Mouse (Mus musculus) heart, adult 11 months (tissue): ENCODE measurements around the gene Myo1c.

Source experiments
- DNase-seq: peaks from one replicate; pipeline ENCODE4 v3.0.0; 2022

Gene Myo1c

DNA sequence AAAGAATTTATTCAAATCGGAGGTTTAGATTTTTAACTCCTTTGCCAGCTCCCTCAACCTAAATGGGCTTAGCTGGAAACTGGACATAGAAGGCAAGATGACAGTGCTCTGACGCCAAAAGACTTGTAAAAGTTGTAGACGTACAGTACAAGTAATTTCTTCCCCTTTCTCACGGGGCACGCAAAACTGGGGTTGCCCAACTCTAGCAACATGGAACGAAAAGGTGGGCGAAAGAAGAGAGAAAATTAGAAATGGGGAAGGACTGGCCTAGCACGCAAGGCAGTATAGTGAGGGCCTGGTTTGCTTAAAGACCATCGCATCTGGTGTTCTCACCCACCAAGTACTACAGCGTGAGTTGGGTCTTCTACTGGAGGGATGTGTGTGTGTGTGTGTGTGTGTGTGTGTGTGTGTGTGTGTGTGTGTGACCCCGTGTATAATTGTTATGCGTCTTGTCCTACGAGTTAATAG lies 688 bp downstream of the Myo1c start:
- DNase-seq, result no peak

- peak; percentile 99 for DNase-seq
Observed at GRCm38 (mm10) chr11:75651426-75652221, 1.3 kb downstream of the Myo1c start.

GRCm38 (mm10) chr11:75652222-75652941 lies 2.1 kb downstream of the Myo1c start:
- DNase-seq, result peak; percentile 94

DNA sequence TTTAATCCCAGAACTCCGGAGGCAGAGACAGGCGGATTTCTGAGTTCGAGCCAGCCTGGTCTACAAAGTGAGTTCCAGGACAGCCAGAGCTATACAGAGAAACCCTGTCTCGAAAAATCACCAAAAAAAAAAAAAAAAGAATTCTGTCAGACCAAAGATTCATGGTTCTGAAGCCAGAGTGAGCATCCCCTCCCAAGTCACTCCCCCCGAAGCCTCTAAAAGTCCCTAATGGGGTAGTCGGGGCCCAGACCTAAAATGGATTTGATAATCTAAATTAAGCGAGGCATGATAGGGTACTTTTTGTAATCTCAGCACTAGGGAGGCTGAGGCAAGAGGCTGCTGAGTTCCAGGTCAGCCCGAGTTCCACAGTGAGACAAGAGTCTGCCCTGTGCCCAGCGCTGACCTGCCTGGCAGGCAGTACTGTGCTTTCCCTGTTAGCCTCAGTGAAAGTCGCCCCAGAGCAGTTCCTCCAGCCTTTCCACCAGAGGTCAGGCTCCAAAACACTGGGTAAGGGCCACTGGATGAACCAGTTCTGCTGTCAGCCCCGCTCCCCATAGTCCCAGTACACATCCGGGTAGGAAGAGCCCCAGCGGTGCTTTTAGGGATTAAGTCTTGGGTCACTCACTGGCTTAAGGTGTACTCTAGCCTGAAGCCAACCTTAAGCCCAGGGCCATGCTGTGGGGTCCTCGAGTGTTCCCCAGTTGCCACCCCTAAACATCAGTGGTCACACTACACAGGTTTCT lies 2.8 kb downstream of the Myo1c start:
- peak; percentile 96 for DNase-seq

GRCm38 (mm10) chr11:75653781-75654470 lies 3.6 kb downstream of the Myo1c start:
- DNase-seq, result peak; percentile 99

DNA sequence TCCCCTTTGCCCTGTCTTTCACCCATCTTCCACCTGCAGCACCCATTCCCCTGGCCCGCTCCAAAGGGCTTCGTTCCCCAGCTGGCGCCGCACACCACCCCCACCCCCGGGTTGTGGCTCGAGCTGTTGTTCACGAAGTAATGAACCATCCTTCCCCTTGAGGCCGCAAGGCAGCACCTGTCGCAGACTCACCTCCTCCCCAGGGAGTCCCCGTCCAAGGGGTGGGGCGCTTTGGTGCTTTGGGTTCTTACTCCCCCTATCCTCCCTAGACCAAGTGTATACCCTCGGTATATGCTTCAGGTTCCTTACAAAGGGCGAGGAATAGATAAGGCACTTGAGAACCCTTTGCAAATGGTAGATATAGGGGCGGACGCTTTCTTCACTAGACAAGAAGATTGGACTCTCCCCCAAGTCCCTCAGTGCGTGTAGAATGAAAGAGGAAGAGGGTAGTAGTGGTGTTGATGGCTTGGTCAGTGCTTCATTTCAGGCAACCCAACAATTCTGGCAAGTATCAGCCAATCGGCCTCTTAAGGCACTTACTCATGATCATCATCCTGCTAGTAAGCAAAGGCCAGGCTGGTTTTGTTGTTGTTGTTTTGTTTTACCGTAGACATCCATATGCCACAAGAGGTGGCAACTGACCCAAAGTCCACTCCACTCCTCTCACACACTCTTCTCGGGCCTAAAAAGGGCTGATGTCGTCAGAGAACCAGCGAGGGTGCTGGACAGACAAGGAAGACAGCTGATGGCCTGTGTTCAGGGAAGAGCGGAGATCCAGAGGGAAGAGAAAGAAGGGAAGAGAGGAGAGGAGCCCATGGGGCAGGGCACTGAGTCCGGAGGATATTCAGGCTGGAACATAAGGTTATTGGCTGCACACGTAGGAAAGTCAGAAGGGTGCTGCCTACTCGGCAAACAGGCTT lies 4.4 kb downstream of the Myo1c start:
- DNase-seq, result peak; percentile 94

- peak; percentile 99 for DNase-seq
Observed at GRCm38 (mm10) chr11:75655621-75656545, 5.6 kb downstream of the Myo1c start.

DNA sequence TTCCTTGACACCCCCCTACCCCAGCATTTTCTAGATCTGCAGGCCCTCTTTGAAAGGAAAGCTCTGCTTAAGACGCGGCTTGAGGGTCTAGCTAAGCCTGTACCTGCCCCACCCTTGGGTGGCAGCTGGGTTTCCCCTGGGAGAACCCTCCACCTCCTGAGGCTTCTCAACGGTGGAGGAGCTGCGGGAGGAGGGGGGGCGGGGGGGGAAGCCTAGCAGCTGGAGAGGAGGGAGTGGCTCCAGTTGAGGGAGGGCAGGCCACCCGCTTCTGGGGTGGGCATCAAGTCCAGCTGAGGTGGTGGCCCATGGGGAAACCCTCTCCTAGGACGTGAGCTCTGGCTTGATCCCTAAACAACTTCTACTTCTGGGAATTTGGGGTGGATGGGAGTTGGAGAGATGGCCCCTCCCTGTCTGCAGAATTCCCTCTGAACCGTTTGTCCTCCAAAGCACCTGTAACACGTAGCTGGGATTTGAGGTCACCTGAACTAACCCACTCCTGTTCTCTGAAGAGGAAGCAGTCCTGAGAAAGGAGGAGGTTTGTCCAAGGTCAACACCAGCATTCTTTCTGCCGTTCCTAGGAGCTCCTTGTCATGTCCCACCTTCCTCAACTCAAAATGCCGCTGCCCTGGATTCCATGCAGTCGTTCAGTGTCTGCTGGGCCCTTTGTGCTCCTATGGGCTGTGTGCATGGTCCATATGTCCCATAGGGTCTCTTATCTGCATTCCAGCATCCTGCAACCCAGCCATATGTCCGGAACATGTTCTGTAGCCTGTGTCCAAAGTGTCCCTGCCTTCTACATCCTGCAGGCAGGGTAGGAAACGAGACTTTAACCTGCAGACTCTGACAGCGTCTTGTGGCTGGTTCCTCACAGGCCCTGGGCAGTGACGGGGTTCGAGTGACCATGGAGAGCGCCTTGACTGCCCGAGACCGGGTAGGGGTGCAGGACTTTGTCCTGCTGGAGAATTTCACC lies 6.6 kb downstream of the Myo1c start:
- DNase-seq, result peak; percentile 97

GRCm38 (mm10) chr11:75657841-75658240 lies 7.5 kb downstream of the Myo1c start:
- peak; percentile 92 for DNase-seq

DNA sequence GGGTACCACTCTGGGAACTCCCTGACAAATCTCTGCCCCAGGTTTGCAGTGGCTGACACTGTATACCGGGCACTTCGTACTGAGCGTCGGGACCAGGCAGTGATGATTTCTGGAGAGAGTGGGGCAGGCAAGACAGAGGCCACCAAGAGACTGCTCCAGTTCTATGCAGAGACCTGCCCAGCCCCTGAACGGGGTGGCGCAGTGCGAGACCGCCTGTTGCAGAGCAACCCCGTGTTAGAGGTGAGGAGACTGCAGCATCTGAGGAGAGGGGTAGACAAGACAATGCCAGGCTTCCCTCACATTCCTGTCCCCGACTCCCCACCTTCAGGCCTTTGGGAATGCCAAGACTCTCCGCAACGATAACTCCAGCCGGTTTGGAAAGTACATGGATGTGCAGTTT lies 8.0 kb downstream of the Myo1c start:
- peak; percentile 92 for DNase-seq

DNA sequence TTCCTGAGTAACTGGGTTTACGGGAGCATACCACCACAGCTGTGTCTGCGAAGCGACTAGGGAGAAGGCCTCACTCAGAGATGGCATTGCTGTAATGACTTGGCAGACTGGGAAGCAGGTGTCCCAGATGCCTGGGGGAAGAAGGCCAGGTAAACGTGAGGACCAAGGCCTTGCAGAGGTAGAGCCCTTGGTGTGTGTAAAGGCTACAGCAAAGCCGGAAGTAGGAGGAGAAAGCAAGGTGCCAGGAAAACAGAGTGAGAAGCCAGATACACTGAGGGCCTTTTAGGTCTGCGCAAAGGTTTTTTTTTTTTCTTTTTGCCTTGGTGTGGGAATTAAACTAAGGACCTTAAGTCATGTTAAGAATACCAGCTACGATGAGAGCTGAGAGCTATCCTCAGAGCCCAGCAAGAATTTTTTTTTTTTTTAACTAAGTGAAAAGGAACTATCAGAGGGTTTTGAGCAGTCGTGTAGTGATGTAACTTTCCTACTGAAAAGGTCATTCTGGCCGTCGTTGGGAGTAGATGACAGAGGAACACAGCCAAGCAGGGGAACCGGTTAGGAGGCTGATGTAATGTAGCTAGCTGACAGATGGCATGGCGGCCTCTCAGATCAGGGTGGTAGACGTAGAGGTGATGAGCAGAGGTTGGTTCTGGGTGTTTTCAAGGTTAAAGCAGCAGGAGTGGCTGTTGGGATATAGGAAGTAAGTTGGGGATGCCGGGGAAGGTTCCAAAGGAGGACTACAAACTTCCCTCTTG lies 8.9 kb downstream of the Myo1c start:
- peak; percentile 91 for DNase-seq

GRCm38 (mm10) chr11:75660081-75660590 lies 9.8 kb downstream of the Myo1c start:
- peak; percentile 91 for DNase-seq

- peak; percentile 93 for DNase-seq
Observed at GRCm38 (mm10) chr11:75660941-75661800, 10.9 kb downstream of the Myo1c start.

- peak; percentile 91 for DNase-seq
Observed at GRCm38 (mm10) chr11:75662131-75662530, 11.8 kb downstream of the Myo1c start.

DNA sequence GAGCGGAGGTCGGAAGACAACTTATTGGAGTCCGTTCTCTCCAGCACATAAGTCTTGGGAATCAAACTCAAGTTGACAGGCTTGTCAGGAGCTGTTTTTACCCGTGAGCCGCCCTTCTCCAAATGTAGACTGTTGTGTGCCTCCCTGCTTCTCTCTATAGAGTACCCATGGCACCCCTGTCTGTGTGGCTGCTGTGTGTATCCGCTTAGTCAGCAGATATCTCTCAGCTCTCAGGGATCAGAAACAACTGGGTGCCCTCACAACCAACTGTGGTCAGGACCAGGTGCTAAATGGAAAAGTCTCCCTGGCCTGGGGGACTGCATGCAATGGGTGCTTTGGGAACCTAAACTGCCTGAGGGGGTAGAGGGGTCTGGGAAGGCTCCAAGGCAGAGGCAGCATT lies 16.0 kb downstream of the Myo1c start:
- DNase-seq, result peak; percentile 82

GRCm38 (mm10) chr11:75668621-75669020 lies 18.3 kb downstream of the Myo1c start:
- DNase-seq, result peak; percentile 73

DNA sequence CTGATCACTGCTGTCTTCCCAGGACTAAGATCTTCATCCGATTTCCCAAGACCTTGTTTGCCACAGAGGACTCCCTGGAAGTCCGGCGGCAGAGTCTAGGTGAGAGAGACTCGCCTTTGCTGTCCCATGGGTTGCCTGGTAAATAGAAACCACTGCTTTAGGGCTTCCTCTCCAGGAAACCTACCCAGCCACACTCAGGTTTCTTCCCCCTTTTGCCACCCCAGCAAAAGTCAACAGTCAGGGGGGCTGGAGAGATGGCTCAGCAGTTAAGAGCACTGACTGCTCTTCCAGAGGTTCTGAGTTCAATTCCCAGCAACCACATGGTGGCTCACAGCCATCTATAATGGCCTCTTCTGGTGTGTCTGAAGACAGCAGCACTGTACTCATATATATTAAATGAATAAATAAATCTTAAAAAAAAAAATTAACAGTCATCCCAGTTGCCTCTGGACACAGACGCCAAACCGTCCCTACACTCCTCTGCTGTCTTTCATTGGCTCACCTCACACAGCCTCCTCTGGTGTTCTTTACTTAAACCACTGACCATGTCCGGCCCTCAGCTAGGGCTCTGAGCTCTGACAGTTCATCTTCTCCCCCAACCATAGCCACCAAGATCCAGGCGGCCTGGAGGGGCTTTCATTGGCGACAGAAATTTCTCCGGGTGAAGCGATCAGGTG lies 19.0 kb downstream of the Myo1c start:
- peak; percentile 86 for DNase-seq
